Mouse (Mus musculus) intestine, embryonic 14.5 days (tissue): ENCODE data around the gene Pik3r6. TPM values are rescaled to one million over a fixed set of nuclear protein-coding genes. Genes with fewer than 3 reads are reported as not detected.

Experiments
- ATAC-seq: fragments of 200-750 bp; cut with Nextera tagmentation; replicated peaks from 2 replicates; pipeline ENCODE4 v1.8.0; 2017; ENCODE audit warnings: low read depth, moderate number of reproducible peaks, moderate TSS enrichment, moderate library complexity; ENCODE audit not compliant: low FRiP score, low TSS enrichment
- DNase-seq: peaks from one replicate; pipeline ENCODE4 v3.0.0-alpha.2; 2018; ENCODE audit warnings: low spot score
- H3K27ac ChIP-seq: fragments of 300-500 bp; sonication (generic); 2 replicates; pipeline ENCODE4 v1.5.1; 2014; ENCODE audit warnings: low read depth, mild to moderate bottlenecking, control low read depth
- H3K27me3 ChIP-seq: fragments of 300-500 bp; sonication (generic); replicated peaks from 2 replicates; pipeline ENCODE4 v1.6.1; 2014; ENCODE audit warnings: low read length, control low read depth; ENCODE audit not compliant: control insufficient read depth, insufficient read depth
- H3K36me3 ChIP-seq: fragments of 300-500 bp; sonication (generic); 2 replicates; pipeline ENCODE4 v1.6.1; 2014; ENCODE audit warnings: low read length, control low read depth; ENCODE audit not compliant: control insufficient read depth, insufficient read depth
- H3K4me1 ChIP-seq: fragments of 300-500 bp; sonication (generic); replicated peaks from 2 replicates; pipeline ENCODE4 v1.6.1; 2014; ENCODE audit warnings: low read length, control low read depth, mixed read lengths; ENCODE audit not compliant: control insufficient read depth, insufficient read depth
- H3K4me2 ChIP-seq: fragments of 300-500 bp; sonication (generic); 2 replicates; pipeline ENCODE4 v1.6.1; 2014; ENCODE audit warnings: low read length
- H3K4me3 ChIP-seq: fragments of 300-500 bp; sonication (generic); 2 replicates; pipeline ENCODE4 v1.5.1; 2014; ENCODE audit warnings: low read depth, low read length, control low read depth, mixed read lengths
- H3K9ac ChIP-seq: fragments of 300-500 bp; sonication (generic); 2 replicates; pipeline ENCODE4 v1.6.1; 2014; ENCODE audit warnings: mild to moderate bottlenecking, low read length
- H3K9me3 ChIP-seq: fragments of 300-500 bp; sonication (generic); 2 replicates; pipeline ENCODE4 v1.6.1; 2016; ENCODE audit warnings: low read length, control low read depth; ENCODE audit not compliant: control insufficient read depth
- WGBS: fragments of 180-500 bp; shearing (Covaris S2); extraction: QIAGEN DNeasy Blood & Tissue Kit; methylation state at CpG from one replicate; pipeline ENCODE4 v1.1.7; 2014; 5-methylcytosine and 5-hydroxymethylcytosine counted together
- polyA plus RNA-seq: library from polyadenylated mRNA; unstranded; fragments of >200 nt; fragmentation: Nextera tagmentation; extraction: Ambion mirVana; gene quantifications from 2 replicates; pipeline ENCODE4 v1.2.1, GENCODE M21; 2014

Gene Pik3r6
- polyA plus RNA-seq, 1 experiment from 2014 or later: 3.3 TPM

DNA sequence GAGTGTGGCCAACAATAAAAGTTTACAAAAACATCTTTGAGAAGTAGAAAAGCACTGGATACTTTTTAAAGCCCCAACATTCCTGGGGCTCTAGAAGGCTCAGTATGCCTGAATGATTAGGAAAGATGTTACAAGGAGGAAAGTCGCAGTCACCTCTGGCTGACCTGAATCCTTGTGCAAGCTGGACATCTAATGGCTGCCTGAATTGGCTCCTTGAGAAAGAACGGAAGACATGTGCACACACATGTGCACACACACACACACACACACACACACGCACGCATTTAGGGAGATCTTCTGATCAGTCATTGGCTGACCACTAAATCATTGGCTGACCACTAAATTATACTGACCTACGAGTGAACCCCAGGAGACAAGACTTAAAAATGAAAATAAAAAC lies 68.0 kb downstream of the Pik3r6 start:
- Histone ChIP-seq H3K9me3 (no peaks in the 10 kb centered on the region), H3K4me3 (no peak overlapping the region), H3K27ac (no peak overlapping the region), H3K9ac (no peak overlapping the region), H3K4me1 (no peaks in the 10 kb centered on the region), H3K27me3 (no peaks in the 10 kb centered on the region), H3K4me2 (no peak overlapping the region), H3K36me3 (no peaks in the 10 kb centered on the region)
- DNase-seq: no peak
- WGBS: 79% methylated on average over 5 of the region's 5 CpGs
- no peak for ATAC-seq

- Histone ChIP-seq H3K36me3 (no peaks in the 10 kb centered on the region), H3K9me3 (no peaks in the 10 kb centered on the region), H3K4me1 (no peaks in the 10 kb centered on the region), H3K27me3 (no peaks in the 10 kb centered on the region), H3K4me2 (no peak overlapping the region), H3K4me3 (no peak overlapping the region), H3K27ac (no peak overlapping the region), H3K9ac (no peak overlapping the region)
- 76% methylated on average over 1 of the region's 1 CpGs for WGBS
- DNase-seq: no peak
- no peak for ATAC-seq
Observed at GRCm38 (mm10) chr11:68577076-68577475, 74.3 kb downstream of the Pik3r6 start.

DNA sequence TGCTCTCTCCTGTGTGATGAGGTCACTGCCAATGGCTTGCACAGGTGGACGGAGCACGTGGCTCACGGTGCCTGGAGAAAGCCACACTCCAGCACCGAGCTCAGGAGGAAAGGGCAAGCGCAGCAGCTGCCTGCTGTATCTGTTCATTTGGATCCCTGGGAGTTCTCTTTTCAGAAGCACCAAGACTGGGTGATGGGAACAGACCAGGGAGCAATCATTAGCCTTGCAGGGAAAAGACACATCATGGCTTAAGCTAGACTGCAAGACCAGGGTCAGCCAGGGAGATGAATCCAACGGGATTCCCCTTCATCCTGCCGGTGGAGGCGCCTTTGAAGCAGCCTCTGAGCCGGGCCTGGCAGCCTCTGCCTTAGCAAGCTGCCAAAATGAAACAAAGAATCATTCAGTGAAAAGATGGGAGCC lies 76.7 kb downstream of the Pik3r6 start:
- Histone ChIP-seq H3K27ac (no peak overlapping the region), H3K9ac (no peak overlapping the region), H3K27me3 (no peaks in the 10 kb centered on the region), H3K9me3 (no peaks in the 10 kb centered on the region), H3K4me3 (no peak overlapping the region), H3K4me1 (no peaks in the 10 kb centered on the region), H3K4me2 (no peak overlapping the region), H3K36me3 (no peaks in the 10 kb centered on the region)
- 33% methylated on average over 9 of the region's 9 CpGs for WGBS
- ATAC-seq (no peak), DNase-seq (no peak)

DNA sequence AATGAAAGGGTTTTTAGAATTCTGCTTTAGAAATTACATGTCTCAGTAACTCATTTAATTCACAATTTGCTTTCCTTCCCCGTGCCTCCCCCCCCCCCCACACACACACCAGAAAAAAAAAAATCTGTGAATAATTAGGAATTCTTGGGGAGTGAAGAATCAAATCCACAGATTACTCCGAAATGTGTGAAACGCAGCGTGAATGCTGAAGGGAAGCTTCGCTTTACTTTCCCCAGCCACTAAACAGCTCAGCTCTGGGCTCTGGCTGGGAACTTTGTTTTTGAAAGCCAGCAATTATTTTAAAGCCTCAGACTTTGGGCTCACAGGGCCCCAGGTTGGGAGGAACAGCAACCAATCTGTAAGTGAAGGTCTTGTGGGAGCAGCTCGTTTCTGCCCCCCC lies 77.7 kb downstream of the Pik3r6 start:
- Histone ChIP-seq H3K27ac (no peak overlapping the region), H3K4me1 (no peaks in the 10 kb centered on the region), H3K9me3 (no peaks in the 10 kb centered on the region), H3K4me3 (no peak overlapping the region), H3K27me3 (no peaks in the 10 kb centered on the region), H3K9ac (no peak overlapping the region), H3K36me3 (no peaks in the 10 kb centered on the region), H3K4me2 (no peak overlapping the region)
- 63% methylated on average over 6 of the region's 6 CpGs for WGBS
- DNase-seq (no peak), ATAC-seq (no peak)

DNA sequence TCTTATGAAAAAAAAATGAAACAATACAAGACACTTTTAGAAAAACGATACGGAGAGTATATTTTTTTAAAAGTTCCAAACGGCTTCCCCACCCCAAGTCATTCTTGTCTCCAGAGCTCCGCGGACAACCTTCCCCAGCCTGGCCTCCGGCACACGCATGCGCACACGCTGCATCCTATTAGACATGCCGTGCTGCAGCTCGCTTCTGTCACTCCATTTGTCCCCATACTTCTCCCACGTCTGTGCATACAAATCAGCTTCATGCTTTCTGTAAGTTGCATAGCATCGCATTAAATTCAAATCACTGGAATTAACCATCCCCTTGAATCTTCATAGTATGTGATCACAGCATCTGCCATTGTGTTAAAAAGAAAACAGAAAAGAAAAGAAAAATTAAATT lies 80.4 kb downstream of the Pik3r6 start:
- Histone ChIP-seq H3K9ac (no peak overlapping the region), H3K4me2 (no peak overlapping the region), H3K9me3 (no peaks in the 10 kb centered on the region), H3K27ac (no peak overlapping the region), H3K4me3 (no peak overlapping the region), H3K36me3 (no peaks in the 10 kb centered on the region), H3K4me1 (no peaks in the 10 kb centered on the region), H3K27me3 (no peaks in the 10 kb centered on the region)
- ATAC-seq (no peak), DNase-seq (no peak)
- 90% methylated on average over 13 of the region's 13 CpGs for WGBS

DNA sequence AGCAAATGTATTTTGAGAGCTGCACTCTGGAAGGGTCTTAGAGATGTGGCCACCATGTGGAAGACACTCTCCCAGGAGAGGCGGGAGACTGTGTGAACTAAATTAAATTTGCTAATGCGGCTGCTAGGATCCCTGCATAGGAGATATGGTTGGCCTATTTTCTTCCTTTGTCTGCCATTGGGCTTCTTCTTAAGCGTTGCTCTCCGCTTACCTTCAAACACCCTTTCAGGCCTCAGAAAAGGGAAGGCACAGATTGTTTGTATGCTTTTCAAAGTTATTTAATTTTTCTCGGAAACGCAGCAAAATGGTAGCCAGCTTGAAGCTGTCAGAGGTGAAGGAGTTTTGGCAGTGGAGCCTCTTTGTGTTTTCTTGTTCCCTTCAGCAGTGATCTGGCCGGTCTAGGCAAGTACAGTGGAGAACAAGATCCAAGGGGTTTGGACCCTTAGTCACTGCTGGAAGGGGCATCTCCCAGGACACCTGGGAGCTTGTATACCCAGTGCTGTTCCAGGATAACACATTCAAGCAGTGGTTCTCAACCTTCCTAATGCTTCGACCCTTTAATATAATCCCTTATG lies 81.2 kb downstream of the Pik3r6 start:
- Histone ChIP-seq H3K9ac (no peak overlapping the region), H3K9me3 (no peaks in the 10 kb centered on the region), H3K4me3 (no peak overlapping the region), H3K36me3 (no peaks in the 10 kb centered on the region), H3K4me1 (no peaks in the 10 kb centered on the region), H3K4me2 (no peak overlapping the region), H3K27ac (no peak overlapping the region), H3K27me3 (no peaks in the 10 kb centered on the region)
- DNase-seq: no peak
- ATAC-seq: no peak
- WGBS: 64% methylated on average over 8 of the region's 8 CpGs

DNA sequence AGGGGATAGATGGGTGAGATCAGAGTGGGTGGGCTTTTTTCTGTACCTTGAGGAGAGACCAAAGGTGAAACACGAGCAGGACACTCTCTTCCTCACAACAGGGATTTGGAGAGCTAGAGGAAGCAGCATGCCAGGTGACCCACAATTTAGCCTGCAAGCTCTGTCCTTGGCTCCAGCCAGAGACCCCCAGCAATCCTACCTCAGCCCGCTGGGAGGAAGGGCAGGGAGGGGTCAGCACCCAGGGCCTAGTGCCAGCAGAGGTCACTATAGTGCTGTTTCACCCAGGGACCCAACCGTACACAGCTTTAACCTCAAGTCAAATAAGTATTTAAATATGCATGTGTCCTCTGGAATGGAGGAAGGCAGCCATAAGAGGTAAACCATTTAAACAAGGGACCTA lies 83.1 kb downstream of the Pik3r6 start:
- H3K4me3 ChIP-seq: no peak overlapping the region
- 29% methylated on average over 3 of the region's 3 CpGs for WGBS
- no peak for DNase-seq
- no peaks in the 10 kb centered on the region for H3K9me3 ChIP-seq
- no peak overlapping the region for H3K9ac ChIP-seq
- 0 out of 2 replicates have a peak, but pooled peaks have one; percentile 32 for ATAC-seq
- no peaks in the 10 kb centered on the region for H3K36me3 ChIP-seq
- peaks cover 6% of the 10 kb centered on the region; the same call in 1 of the 2 replicates for H3K4me1 ChIP-seq
- no peak overlapping the region for H3K4me2 ChIP-seq
- H3K27me3 ChIP-seq: no peaks in the 10 kb centered on the region
- no peak overlapping the region for H3K27ac ChIP-seq

DNA sequence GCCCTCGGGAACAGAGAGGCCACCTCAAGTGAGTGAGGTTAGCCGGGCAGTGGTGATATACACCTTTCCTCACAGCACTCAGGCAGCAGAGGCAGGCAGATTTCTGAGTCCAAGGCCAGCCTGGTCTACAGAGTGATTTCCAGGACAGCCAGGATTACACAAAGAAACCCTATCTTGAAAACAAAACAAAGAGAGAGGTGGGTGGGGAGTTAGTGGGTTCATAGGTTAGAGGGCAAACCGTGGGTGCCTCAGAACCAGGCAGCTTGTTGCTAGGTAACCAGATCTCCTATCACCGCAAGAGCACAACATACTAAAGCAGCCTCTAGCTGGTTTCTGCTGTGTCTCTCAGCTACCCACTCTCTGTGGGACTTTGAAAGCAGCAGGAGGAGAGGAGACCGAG lies 83.9 kb downstream of the Pik3r6 start, which contains the start of gene Ccdc42:
Gene Ccdc42 (plus strand): TSS at position 301 of the 400 bp plus-strand sequence.
- Histone ChIP-seq H3K4me2 (no peak within 1 kb of the TSS), H3K27me3 (no peaks in the 10 kb centered on the region), H3K4me1 (peaks cover 13% of the 10 kb centered on the region), H3K27ac (no peak within 1 kb of the TSS), H3K9me3 (no peaks in the 10 kb centered on the region), H3K36me3 (no peaks in the 10 kb centered on the region), H3K9ac (no peak within 1 kb of the TSS), H3K4me3 (no peak within 1 kb of the TSS)
- WGBS: 77% methylated on average over 5 of the region's 5 CpGs
- DNase-seq: no peak
- no peak for ATAC-seq

DNA sequence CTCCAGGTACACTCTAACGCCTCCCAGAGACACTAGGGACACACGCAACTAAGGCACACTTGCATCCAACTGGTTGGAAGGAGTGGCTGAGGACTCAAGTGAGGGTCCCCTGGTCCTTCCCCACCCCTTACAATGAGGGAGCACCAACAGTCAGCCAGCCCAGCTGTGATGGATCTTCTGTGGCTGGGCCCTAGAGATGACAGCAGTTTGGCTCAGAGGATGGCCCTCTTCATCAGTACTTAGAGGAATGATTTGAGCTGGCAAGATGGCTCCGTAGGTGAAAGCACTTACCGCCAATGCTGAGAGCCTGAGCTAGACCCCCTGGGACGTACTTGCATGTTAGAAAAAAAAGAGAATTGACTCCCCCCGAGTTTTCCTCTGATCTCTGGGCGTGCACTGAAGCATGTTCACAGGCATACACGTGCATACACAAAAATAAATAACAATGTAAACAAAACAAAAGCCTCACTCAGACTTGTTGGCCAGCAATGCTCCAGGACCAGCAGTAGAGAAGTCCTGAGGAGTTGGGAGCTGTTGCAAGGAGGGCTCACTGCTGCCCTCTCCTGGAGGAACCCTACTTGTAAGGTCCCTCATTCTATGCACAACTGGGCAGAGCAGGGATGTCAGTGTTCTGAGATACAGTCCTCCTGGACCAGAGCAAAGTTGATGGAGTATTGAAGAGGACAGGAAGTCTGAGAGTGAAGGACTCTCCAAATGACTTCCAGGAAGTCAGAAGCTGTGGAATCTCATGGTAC lies 86.4 kb downstream of the Pik3r6 start:
- H3K4me2 ChIP-seq: no peak overlapping the region
- no peak overlapping the region for H3K4me3 ChIP-seq
- H3K36me3 ChIP-seq: no peaks in the 10 kb centered on the region
- ATAC-seq: peak; percentile 61
- H3K27ac ChIP-seq: no peak overlapping the region
- no peaks in the 10 kb centered on the region for H3K27me3 ChIP-seq
- DNase-seq: peak; percentile 84
- 70% methylated on average over 8 of the region's 8 CpGs for WGBS
- H3K9me3 ChIP-seq: no peaks in the 10 kb centered on the region
- peaks cover 24% of the 10 kb centered on the region for H3K4me1 ChIP-seq
- H3K9ac ChIP-seq: no peak overlapping the region
